ENCODE assay signal across 8 mouse cellular contexts in genomic region chr16:32644801-32645170, GRCm38 (mm10). TPM values are rescaled to one million over a fixed set of nuclear protein-coding genes. Genes with fewer than 3 reads are reported as not detected.
DNase-seq lines count a peak whose midpoint lies in the region; ATAC-seq and TF ChIP-seq lines count a peak whose summit lies in the region.

No protein-coding gene starts in this region.

- no peak for TF ChIP-seq CTCF in bone marrow, adult 2 months (IDR thresholded peaks at IDR 0.05; ENCODE audit: control insufficient read depth, insufficient read depth, low read length)

- WGBS in kidney, embryonic 16.5 days: 14% methylated on average over 12 of the region's 12 CpGs
- WGBS in bone marrow, adult 2 months: 17% methylated on average over 12 of the region's 12 CpGs
- whole genome bisulfite sequencing in heart, embryonic 16.5 days: 11% methylated on average over 12 of the region's 12 CpGs

- H3K27me3 ChIP-seq in kidney, embryonic 16.5 days (ENCODE audit: insufficient read depth, low read length): no peaks in the 10 kb centered on the region
- H3K27me3 ChIP-seq in heart, embryonic 16.5 days (ENCODE audit: control insufficient read depth, insufficient read depth, low read length): no peaks in the 10 kb centered on the region

- H3K36me3 ChIP-seq in kidney, embryonic 16.5 days (ENCODE audit: insufficient read depth, low read length): no peaks in the 10 kb centered on the region
- no peaks in the 10 kb centered on the region for H3K36me3 ChIP-seq in heart, embryonic 16.5 days (ENCODE audit: control insufficient read depth, insufficient read depth)

- no peak for TF ChIP-seq POLR2A in bone marrow, adult 2 months (IDR thresholded peaks at IDR 0.05; ENCODE audit: borderline replicate concordance, control insufficient read depth, low read depth, low read length)

- no peaks in the 10 kb centered on the region for H3K9me3 ChIP-seq in kidney, embryonic 16.5 days (ENCODE audit: low read length)
- H3K9me3 ChIP-seq in heart, embryonic 16.5 days (replicated peaks; ENCODE audit: control insufficient read depth, low read length): no peaks in the 10 kb centered on the region

- no peak; the same call in 1 of the 2 replicates for ATAC-seq in kidney, embryonic 16.5 days (ENCODE audit: low FRiP score, low TSS enrichment)
- ATAC-seq in heart, embryonic 16.5 days (replicated peaks; ENCODE audit: extremely low read depth, insufficient read depth, low FRiP score): no peak
- 0 out of 2 replicates have a peak, but pooled peaks have one; percentile 3 for ATAC-seq in megakaryocyte-erythroid progenitor cell, adult 5-6 weeks (replicated peaks; ENCODE audit: low FRiP score, low TSS enrichment, poor library complexity, severe bottlenecking)

- H3K27ac ChIP-seq in kidney, embryonic 16.5 days (ENCODE audit: low read length): peak overlapping the region; percentile 72; the same call in 1 of the 2 replicates
- H3K27ac ChIP-seq in bone marrow, adult 2 months (ENCODE audit: control insufficient read depth, insufficient read depth, low read depth, low read length, poor library complexity): peak overlapping the region; percentile 62
- H3K27ac ChIP-seq in heart, embryonic 16.5 days (ENCODE audit: low read length): peak overlapping the region; percentile 57; the same call in 1 of the 2 replicates

- peak overlapping the region; percentile 87 for H3K4me3 ChIP-seq in kidney, embryonic 16.5 days (ENCODE audit: low read length)
- peak overlapping the region; percentile 65 for H3K4me3 ChIP-seq in bone marrow, adult 2 months (replicated peaks; ENCODE audit: control insufficient read depth, low read depth, low read length)
- peak overlapping the region; percentile 75 for H3K4me3 ChIP-seq in heart, embryonic 16.5 days (ENCODE audit: low read length)

- peak overlapping the region; percentile 95 for H3K4me2 ChIP-seq in kidney, embryonic 16.5 days (replicated peaks; ENCODE audit: low read depth, low read length)
- peak overlapping the region; percentile 90 for H3K4me2 ChIP-seq in heart, embryonic 16.5 days (ENCODE audit: low read depth, low read length)

- peak overlapping the region; percentile 90 for H3K9ac ChIP-seq in kidney, embryonic 16.5 days (replicated peaks; ENCODE audit: low read length)
- H3K9ac ChIP-seq in heart, embryonic 16.5 days (ENCODE audit: low read length): peak overlapping the region; percentile 84

- DNase-seq in kidney, adult 18-20 months: no peak
- no peak for DNase-seq in B cell, adult 2 months
- DNase-seq in yolk sac, embryonic 10.5 days (ENCODE audit: low spot score): no peak
- DNase-seq in layer of hippocampus, adult 9-10 months (ENCODE audit: low spot score): no peak

- H3K4me1 ChIP-seq in kidney, embryonic 16.5 days (ENCODE audit: insufficient read depth, low read length): peaks cover 32% of the 10 kb centered on the region
- peaks cover 7% of the 10 kb centered on the region for H3K4me1 ChIP-seq in bone marrow, adult 2 months (ENCODE audit: control insufficient read depth, insufficient read depth, low read length)
- peaks cover 22% of the 10 kb centered on the region for H3K4me1 ChIP-seq in heart, embryonic 16.5 days (ENCODE audit: control insufficient read depth, insufficient read depth, low read length)

RNA-seq across cellular contexts. Expression of gene Tnk2, which starts 1.1 kb away (rescaled TPM):
- polyA plus RNA-seq in kidney, embryonic 16.5 days (2015; fragmentation: Nextera tagmentation; extraction: Ambion mirVana): 10.9 and 11.3 TPM in 2 replicates
- 70.2 and 105 TPM in 2 replicates for polyA plus RNA-seq in bone marrow, adult 2 months (2011; ENCODE audit: insufficient read depth, insufficient read length, low replicate concordance, missing spikeins)
- polyA plus RNA-seq in heart, embryonic 16.5 days (2015; fragmentation: Nextera tagmentation; extraction: Ambion mirVana): 9.0 and 9.5 TPM in 2 replicates
- 45.7 and 54.4 TPM in 2 replicates for total RNA-seq in megakaryocyte-erythroid progenitor cell, adult 5-6 weeks (2014; fragmentation: Nextera tagmentation)
- 27.7 and 28.6 TPM in 2 replicates for total RNA-seq in megakaryocyte-erythroid progenitor cell, adult 5-6 weeks (2017)

RNA-seq across cellular contexts. Expression of gene Tfrc, which starts 36.1 kb away (rescaled TPM):
- polyA plus RNA-seq in kidney, embryonic 16.5 days (2015; fragmentation: Nextera tagmentation; extraction: Ambion mirVana): 46.5 and 48.5 TPM in 2 replicates
- polyA plus RNA-seq in bone marrow, adult 2 months (2011; ENCODE audit: insufficient read depth, insufficient read length, low replicate concordance, missing spikeins): 210 and 334 TPM in 2 replicates
- polyA plus RNA-seq in heart, embryonic 16.5 days (2015; fragmentation: Nextera tagmentation; extraction: Ambion mirVana): 49.2 and 53.8 TPM in 2 replicates
- 316 and 327 TPM in 2 replicates for total RNA-seq in megakaryocyte-erythroid progenitor cell, adult 5-6 weeks (2014; fragmentation: Nextera tagmentation)
- total RNA-seq in megakaryocyte-erythroid progenitor cell, adult 5-6 weeks (2017): 261 and 333 TPM in 2 replicates
